Mouse (Mus musculus) E14TG2a.4 (cell line): ENCODE measurements around the gene Galnt16.

Experiments
- H3K27me3 ChIP-seq: 2 replicates; pipeline ENCODE4 v1.6.1; 2014; ENCODE audit warnings: low read length, control low read depth; ENCODE audit not compliant: insufficient read depth
- H3K36me3 ChIP-seq: 2 replicates; pipeline ENCODE4 v1.6.1; 2014; ENCODE audit warnings: low read length, control low read depth; ENCODE audit not compliant: insufficient read depth
- H3K4me1 ChIP-seq: replicated peaks from 2 replicates; pipeline ENCODE4 v1.6.1; 2014; ENCODE audit warnings: low read depth, low read length, control low read depth
- H3K4me3 ChIP-seq: replicated peaks from 2 replicates; pipeline ENCODE4 v1.5.1; 2014; ENCODE audit warnings: mild to moderate bottlenecking, low read length
- H3K9me3 ChIP-seq: 2 replicates; pipeline ENCODE4 v1.6.1; 2014; ENCODE audit warnings: low read length, control low read depth
- CTCF ChIP-seq: conservative IDR thresholded peaks from 2 replicates; pipeline ENCODE4 v1.5.1; 2014; ENCODE audit warnings: low read length
- NANOG ChIP-seq: IDR thresholded peaks from 2 replicates; pipeline ENCODE4 v1.6.1; 2014; ENCODE audit warnings: borderline replicate concordance, low read length, mixed read lengths
- POU5F1 ChIP-seq: IDR thresholded peaks from 2 replicates; pipeline ENCODE4 v1.6.1; 2014; ENCODE audit warnings: low read length, borderline replicate concordance

The Galnt16 gene

GRCm38 (mm10) chr12:80567375-80567774 lies 49.3 kb downstream of the Galnt16 start:
- TF ChIP-seq POU5F1 = no peak
- no peak for TF ChIP-seq NANOG
- TF ChIP-seq CTCF = no peak
- Histone ChIP-seq H3K4me1 (peaks cover 5% of the 10 kb centered on the region; the same call in 1 of the 2 replicates), H3K9me3 (peaks cover 11% of the 10 kb centered on the region), H3K36me3 (no peaks in the 10 kb centered on the region), H3K27me3 (peaks cover 14% of the 10 kb centered on the region), H3K4me3 (no peak overlapping the region)

GRCm38 (mm10) chr12:80569561-80569960 lies 51.5 kb downstream of the Galnt16 start:
- Histone ChIP-seq H3K36me3 (no peaks in the 10 kb centered on the region), H3K27me3 (peaks cover 22% of the 10 kb centered on the region), H3K4me1 (peaks cover 11% of the 10 kb centered on the region), H3K9me3 (peaks cover 2% of the 10 kb centered on the region; the same call in 1 of the 2 replicates), H3K4me3 (no peak overlapping the region)
- TF ChIP-seq NANOG = no peak
- no peak for TF ChIP-seq POU5F1
- no peak for TF ChIP-seq CTCF

GRCm38 (mm10) chr12:80574318-80574717 lies 56.2 kb downstream of the Galnt16 start:
- no peak for TF ChIP-seq NANOG
- no peak for TF ChIP-seq POU5F1
- no peak for TF ChIP-seq CTCF
- peak overlapping the region; percentile 39 for H3K4me3 ChIP-seq
- peaks cover 48% of the 10 kb centered on the region for H3K27me3 ChIP-seq
- peaks cover 18% of the 10 kb centered on the region for H3K4me1 ChIP-seq
- no peaks in the 10 kb centered on the region for H3K36me3 ChIP-seq
- H3K9me3 ChIP-seq = no peaks in the 10 kb centered on the region

DNA sequence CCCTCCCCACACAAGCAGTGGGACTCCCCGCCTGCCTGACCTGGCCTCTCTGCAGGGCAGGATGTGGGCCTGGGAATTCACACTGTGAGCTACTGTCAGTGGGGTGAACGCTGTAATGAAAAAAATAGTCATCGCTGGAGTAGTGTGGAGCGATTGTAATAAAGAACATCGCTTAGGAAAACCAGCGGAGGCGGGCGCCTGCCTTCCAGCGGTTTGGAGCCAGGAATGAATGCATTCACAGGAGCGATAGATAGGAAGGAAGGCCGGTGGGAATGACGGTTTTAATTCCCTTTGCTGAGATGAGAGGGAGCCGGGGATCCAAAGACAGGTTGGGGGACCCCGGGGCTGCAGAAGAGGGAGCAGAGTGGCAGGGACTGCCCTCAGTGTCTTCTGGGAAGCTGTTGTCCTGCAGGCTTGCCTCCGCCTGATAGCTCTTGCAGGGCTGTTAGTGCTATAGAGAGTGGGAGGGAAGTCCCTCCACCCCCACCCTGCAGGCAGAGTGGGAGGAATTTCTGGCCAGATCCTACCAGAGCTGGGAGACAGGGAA lies 56.8 kb downstream of the Galnt16 start:
- H3K27me3 ChIP-seq = peaks cover 54% of the 10 kb centered on the region
- no peak for TF ChIP-seq POU5F1
- TF ChIP-seq CTCF = no peak
- TF ChIP-seq NANOG = no peak
- H3K9me3 ChIP-seq = no peaks in the 10 kb centered on the region
- H3K4me3 ChIP-seq = peak overlapping the region; percentile 39
- no peaks in the 10 kb centered on the region for H3K36me3 ChIP-seq
- H3K4me1 ChIP-seq = peaks cover 15% of the 10 kb centered on the region

DNA sequence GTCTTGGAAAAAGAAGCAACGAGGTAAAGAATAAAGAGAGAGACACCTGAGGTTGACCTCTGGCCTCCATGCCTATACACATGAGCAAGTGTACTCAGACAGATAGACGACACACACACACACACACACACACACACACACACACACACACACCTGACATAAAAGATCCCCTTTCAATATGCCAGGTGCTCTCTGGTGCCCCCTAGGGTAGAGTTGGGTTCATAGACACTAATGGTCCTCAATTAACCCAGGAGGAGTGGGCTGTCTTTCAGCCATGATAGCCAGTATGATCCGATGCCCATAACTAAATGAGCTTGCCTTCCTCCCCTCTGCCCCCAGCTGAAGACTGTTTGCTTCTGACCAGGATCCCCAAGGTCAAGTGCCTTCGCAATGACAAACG lies 59.0 kb downstream of the Galnt16 start:
- Histone ChIP-seq H3K4me3 (no peak overlapping the region), H3K9me3 (no peaks in the 10 kb centered on the region), H3K27me3 (peaks cover 53% of the 10 kb centered on the region), H3K36me3 (no peaks in the 10 kb centered on the region), H3K4me1 (peaks cover 15% of the 10 kb centered on the region)
- TF ChIP-seq NANOG (no peak), POU5F1 (no peak), CTCF (peak; percentile 73)

DNA sequence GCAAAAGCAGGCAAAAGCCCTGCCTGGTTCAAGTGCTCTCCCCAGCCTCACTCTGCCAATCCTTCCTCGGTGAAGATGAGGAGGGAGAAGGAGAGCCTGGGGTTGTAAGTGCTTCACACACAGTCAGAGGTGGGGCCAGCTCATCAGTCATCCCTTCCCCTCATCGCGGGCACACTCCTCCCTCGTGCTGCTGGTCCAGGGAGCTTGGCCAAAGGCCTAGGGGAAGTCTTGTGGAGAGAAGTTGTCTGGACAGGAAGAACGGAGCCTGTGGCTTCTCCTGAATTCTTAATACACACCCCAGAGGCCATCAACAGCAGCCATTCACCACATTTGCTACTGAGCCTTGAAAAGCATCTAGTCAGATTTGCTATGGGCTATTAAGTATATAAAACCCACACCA lies 63.3 kb downstream of the Galnt16 start:
- Histone ChIP-seq H3K27me3 (peaks cover 27% of the 10 kb centered on the region), H3K9me3 (no peaks in the 10 kb centered on the region), H3K4me3 (no peak overlapping the region), H3K36me3 (no peaks in the 10 kb centered on the region), H3K4me1 (no peaks in the 10 kb centered on the region)
- TF ChIP-seq NANOG (no peak), POU5F1 (no peak)

GRCm38 (mm10) chr12:80584973-80585372 lies 66.9 kb downstream of the Galnt16 start:
- H3K36me3 ChIP-seq = no peaks in the 10 kb centered on the region

DNA sequence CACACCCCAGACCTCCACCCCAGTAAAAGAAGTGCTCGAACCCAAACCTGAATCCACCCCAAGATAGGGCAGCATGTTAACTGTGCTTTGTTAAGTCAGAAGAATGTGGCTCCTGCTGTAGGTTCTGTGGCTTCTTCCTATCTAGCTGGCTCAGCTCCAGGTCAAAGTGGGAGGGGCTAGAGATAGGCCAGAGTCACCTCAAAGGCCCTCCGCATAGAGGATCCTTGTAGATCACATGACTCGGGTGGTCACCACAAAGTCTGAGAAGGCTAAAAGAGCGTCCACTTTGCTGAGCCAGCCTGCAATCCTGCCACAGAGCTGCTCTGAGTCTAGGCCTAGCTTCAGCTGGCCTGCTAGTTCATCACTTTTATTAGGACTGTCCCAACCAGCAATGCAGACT lies 76.1 kb downstream of the Galnt16 start:
- TF ChIP-seq NANOG = no peak
- TF ChIP-seq POU5F1 = no peak
- no peak for TF ChIP-seq CTCF
- Histone ChIP-seq H3K4me3 (no peak overlapping the region), H3K4me1 (peaks cover 14% of the 10 kb centered on the region)

More at GRCm38 (mm10) chr12:80584973-80585372, 66.9 kb downstream of the Galnt16 start:
- Histone ChIP-seq H3K9me3 (no peaks in the 10 kb centered on the region), H3K4me3 (no peak overlapping the region), H3K4me1 (no peaks in the 10 kb centered on the region), H3K27me3 (peaks cover 12% of the 10 kb centered on the region)
- no peak for TF ChIP-seq NANOG
- TF ChIP-seq CTCF = peak; percentile 19
- TF ChIP-seq POU5F1 = no peak

GRCm38 (mm10) chr12:80594781-80595180 lies 76.7 kb downstream of the Galnt16 start:
- Histone ChIP-seq H3K9me3 (no peaks in the 10 kb centered on the region), H3K4me3 (no peak overlapping the region), H3K27me3 (peaks cover 8% of the 10 kb centered on the region; the same call in 1 of the 2 replicates), H3K4me1 (peaks cover 18% of the 10 kb centered on the region), H3K36me3 (no peaks in the 10 kb centered on the region)
- no peak for TF ChIP-seq POU5F1
- TF ChIP-seq NANOG = no peak
- TF ChIP-seq CTCF = no peak

More for the DNA sequence above, 76.1 kb downstream of the Galnt16 start:
- Histone ChIP-seq H3K9me3 (no peaks in the 10 kb centered on the region), H3K36me3 (no peaks in the 10 kb centered on the region), H3K27me3 (peaks cover 8% of the 10 kb centered on the region; the same call in 1 of the 2 replicates)
